Mouse (Mus musculus): ENCODE measurements around the gene Fpgs. TPM values are rescaled to one million over a fixed set of nuclear protein-coding genes. Genes with fewer than 3 reads are reported as not detected.

The Fpgs gene
- polyA plus RNA-seq (2012; rRNA removed) = 35.7 and 45.6 TPM in 2 replicates

GRCm38 (mm10) chr2:32704021-32704421 is at the start of gene Fpgs:
TSS of gene Fpgs (minus strand) at chr2:32704145.

GRCm38 (mm10) chr2:32740916-32741272 is 36.9 kb upstream of the Fpgs start, which contains the start of gene 6330409D20Rik:
TSS of gene 6330409D20Rik (minus strand) at chr2:32741016.

GRCm38 (mm10) chr2:32720681-32721229 is 16.8 kb upstream of the Fpgs start, which contains the start of gene Sh2d3c:
TSS of gene Sh2d3c (plus strand) at chr2:32721055.

GRCm38 (mm10) chr2:32712934-32713817 is 9.2 kb upstream of the Fpgs start, which contains the start of gene Cdk9:
TSS of gene Cdk9 (minus strand) at chr2:32713076.

GRCm38 (mm10) chr2:32646379-32647056 is 57.4 kb downstream of the Fpgs start, which contains the start of gene Eng:
TSS of gene Eng (plus strand) at chr2:32646595.

Other genes with a start within 250 kb of the Fpgs start
- 8.6 and 10.4 TPM in 2 replicates for gene Fam102a, start 168.8 kb downstream of the Fpgs start, polyA plus RNA-seq (2012; rRNA removed)
- gene Dpm2, start 133.3 kb downstream of the Fpgs start, polyA plus RNA-seq (2012; rRNA removed) = 162 and 163 TPM in 2 replicates
- 12.2 and 12.4 TPM in 2 replicates for gene Pip5kl1, start 129.3 kb downstream of the Fpgs start, polyA plus RNA-seq (2012; rRNA removed)
- gene 9430097D07Rik, start 128.5 kb downstream of the Fpgs start, polyA plus RNA-seq (2012; rRNA removed) = 0.16 and 0.17 TPM in 2 replicates
- 17.9 and 23.0 TPM in 2 replicates for gene St6galnac4, start 117.0 kb downstream of the Fpgs start, polyA plus RNA-seq (2012; rRNA removed)
- 20.1 and 25.6 TPM in 2 replicates for gene St6galnac6, start 104.4 kb downstream of the Fpgs start, polyA plus RNA-seq (2012; rRNA removed)
- gene Ak1, start 82.4 kb downstream of the Fpgs start, polyA plus RNA-seq (2012; rRNA removed) = 35.9 and 36.5 TPM in 2 replicates
- gene Eng, start 57.5 kb downstream of the Fpgs start, polyA plus RNA-seq (2012; rRNA removed) = 24.4 and 31.1 TPM in 2 replicates
- 243 and 261 TPM in 2 replicates for gene Cdk9, start 8.9 kb upstream of the Fpgs start, polyA plus RNA-seq (2012; rRNA removed)
- 43.8 and 50.4 TPM in 2 replicates for gene Sh2d3c, start 16.9 kb upstream of the Fpgs start, polyA plus RNA-seq (2012; rRNA removed)
- 3.1 TPM in 2 replicates for gene 6330409D20Rik, start 36.9 kb upstream of the Fpgs start, polyA plus RNA-seq (2012; rRNA removed)
- gene Tor2a, start 53.1 kb upstream of the Fpgs start, polyA plus RNA-seq (2012; rRNA removed) = 66.0 and 68.9 TPM in 2 replicates
- gene Ttc16, start 71.5 kb upstream of the Fpgs start, polyA plus RNA-seq (2012; rRNA removed) = 1.2 and 1.7 TPM in 2 replicates
- gene Ptrh1, start 71.6 kb upstream of the Fpgs start, polyA plus RNA-seq (2012; rRNA removed) = 8.2 and 9.7 TPM in 2 replicates
- gene Cfap157, start 80.3 kb upstream of the Fpgs start, polyA plus RNA-seq (2012; rRNA removed) = 0.41 and 1.1 TPM in 2 replicates
- 156 and 171 TPM in 2 replicates for gene Stxbp1, start 143.1 kb upstream of the Fpgs start, polyA plus RNA-seq (2012; rRNA removed)
- 40.9 and 49.2 TPM in 2 replicates for gene Fam129b, start 172.0 kb upstream of the Fpgs start, polyA plus RNA-seq (2012; rRNA removed)